Comparison of ENCODE assay signal across 8 mouse cellular contexts in the genomic region with DNA sequence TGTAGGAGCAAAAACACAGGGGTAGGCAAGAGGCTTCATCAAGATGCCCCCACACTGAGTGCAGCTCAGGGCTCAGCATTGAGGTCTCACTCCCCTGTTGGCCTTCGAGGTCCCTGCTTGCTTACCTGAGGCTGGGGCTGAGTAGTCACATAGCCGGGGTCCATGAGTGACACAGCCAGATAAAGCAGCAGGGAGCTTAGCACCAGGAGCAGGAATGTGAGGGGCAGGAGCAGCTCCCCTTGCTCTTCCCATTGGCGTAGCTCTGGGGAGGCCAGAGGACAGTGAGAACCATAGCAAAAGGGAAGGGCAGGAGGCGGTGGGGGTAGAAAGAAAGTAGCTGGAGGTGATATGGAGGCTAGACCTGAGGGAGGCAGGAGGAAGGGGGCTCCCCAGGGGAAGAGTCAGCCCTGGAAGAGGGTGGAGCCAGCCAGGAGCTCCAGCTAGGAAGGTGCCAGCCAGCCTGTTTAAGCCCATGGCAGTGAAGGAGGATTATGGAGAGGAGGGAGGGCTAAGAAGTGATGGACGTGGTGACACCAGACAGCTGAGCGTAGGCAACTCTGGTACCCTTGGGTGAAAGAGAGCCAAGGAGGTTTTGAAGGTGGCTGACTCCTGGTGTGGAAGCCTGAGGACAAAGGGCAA. TPM values are rescaled to one million over a fixed set of nuclear protein-coding genes. Genes with fewer than 3 reads are reported as not detected.
DNase-seq lines count a peak whose midpoint lies in the region; ATAC-seq and TF ChIP-seq lines count a peak whose summit lies in the region.

No protein-coding gene starts in this region.

- TF ChIP-seq CTCF in bone marrow macrophage, adult 2 months (IDR thresholded peaks at IDR 0.05; ENCODE audit: low read depth, low read length): 0 out of 2 replicates have a peak, but pooled peaks have one; percentile 6
- no peak for TF ChIP-seq CTCF in left cerebral cortex, adult 2 months (IDR thresholded peaks at IDR 0.05)

- H3K36me3 ChIP-seq in heart, embryonic 14.5 days (ENCODE audit: control insufficient read depth, insufficient read depth, low read length): peaks cover 23% of the 10 kb centered on the region
- peaks cover 12% of the 10 kb centered on the region for H3K36me3 ChIP-seq in hindbrain, embryonic 14.5 days (replicated peaks; ENCODE audit: control insufficient read depth, insufficient read depth)
- H3K36me3 ChIP-seq in midbrain, embryonic 13.5 days: peaks cover 18% of the 10 kb centered on the region

- peak overlapping the region in 1 of 2 experiments; percentile 57; a peak in 1 of 4 replicates for H3K27ac ChIP-seq in heart, embryonic 14.5 days (replicated peaks in 1 of 2; ENCODE audit: control insufficient read depth in 1 of 2, insufficient read depth in 1 of 2, low read depth in 2 of 2, low read length in 2 of 2)
- H3K27ac ChIP-seq in bone marrow macrophage, adult 2 months (ENCODE audit: insufficient read depth, low read depth, low read length): no peak overlapping the region
- no peak overlapping the region for H3K27ac ChIP-seq in hindbrain, embryonic 14.5 days
- no peak overlapping the region for H3K27ac ChIP-seq in midbrain, embryonic 13.5 days
- no peak overlapping the region for H3K27ac ChIP-seq in left cerebral cortex, adult 2 months

- TF ChIP-seq POLR2A in bone marrow macrophage, adult 2 months (IDR thresholded peaks at IDR 0.05; ENCODE audit: borderline replicate concordance, low read depth, low read length): no peak

- no peak for ATAC-seq in heart, embryonic 14.5 days (ENCODE audit: insufficient number of reproducible peaks, insufficient read depth, low FRiP score, low read depth)
- ATAC-seq in hindbrain, embryonic 14.5 days (ENCODE audit: low FRiP score): no peak
- ATAC-seq in midbrain, embryonic 13.5 days: no peak

- H3K27me3 ChIP-seq in heart, embryonic 14.5 days (ENCODE audit: control insufficient read depth, insufficient read depth, low read length): no peaks in the 10 kb centered on the region
- H3K27me3 ChIP-seq in hindbrain, embryonic 14.5 days (ENCODE audit: control insufficient read depth, insufficient read depth, low read length): no peaks in the 10 kb centered on the region
- no peaks in the 10 kb centered on the region for H3K27me3 ChIP-seq in midbrain, embryonic 13.5 days

- H3K9ac ChIP-seq in heart, embryonic 14.5 days (ENCODE audit: low read length): peak overlapping the region; percentile 89
- peak overlapping the region; percentile 53 for H3K9ac ChIP-seq in hindbrain, embryonic 14.5 days
- peak overlapping the region; percentile 70; the same call in 1 of the 2 replicates for H3K9ac ChIP-seq in midbrain, embryonic 13.5 days (replicated peaks)

- H3K4me3 ChIP-seq in heart, embryonic 14.5 days (ENCODE audit: control insufficient read depth in 1 of 2, insufficient read depth in 1 of 2, low read depth in 1 of 2, low read length in 2 of 2): peak overlapping the region in 1 of 2 experiments; percentile 78; a peak in 2 of 4 replicates
- H3K4me3 ChIP-seq in bone marrow macrophage, adult 2 months (ENCODE audit: insufficient read depth, low read length): peak overlapping the region; percentile 88
- peak overlapping the region; percentile 49; the same call in 1 of the 2 replicates for H3K4me3 ChIP-seq in hindbrain, embryonic 14.5 days (replicated peaks; ENCODE audit: low read length)
- peak overlapping the region; percentile 63 for H3K4me3 ChIP-seq in midbrain, embryonic 13.5 days (replicated peaks)
- H3K4me3 ChIP-seq in left cerebral cortex, adult 2 months: no peak overlapping the region

- peak overlapping the region; percentile 95 for H3K4me2 ChIP-seq in heart, embryonic 14.5 days (ENCODE audit: low read length)
- H3K4me2 ChIP-seq in hindbrain, embryonic 14.5 days (replicated peaks): peak overlapping the region; percentile 63
- H3K4me2 ChIP-seq in midbrain, embryonic 13.5 days (replicated peaks): peak overlapping the region; percentile 78

- intact Hi-C loops in heart, postnatal 25 days (cut with DNase I): loop anchor here (2.0 kb wide), 1 partner anchor 16 kb away; a partner anchor contains a TSS
- intact Hi-C loops in left cerebral cortex, adult 2 months (cut with DNase I): no loop called here

- WGBS in heart, embryonic 14.5 days: 32% methylated on average over 6 of the region's 6 CpGs
- WGBS in hindbrain, embryonic 14.5 days: 61% methylated on average over 6 of the region's 6 CpGs
- WGBS in midbrain, embryonic 13.5 days: 53% methylated on average over 6 of the region's 6 CpGs

- H3K4me1 ChIP-seq in heart, embryonic 14.5 days (ENCODE audit: control insufficient read depth in 2 of 2, insufficient read depth in 2 of 2, low read length in 2 of 2): peaks cover 5 to 17% of the 10 kb centered on the region in 2 experiments; a peak in 3 of 4 replicates
- peaks cover 9% of the 10 kb centered on the region for H3K4me1 ChIP-seq in bone marrow macrophage, adult 2 months (ENCODE audit: control insufficient read depth, insufficient read depth, low read length)
- peaks cover 7% of the 10 kb centered on the region; the same call in 1 of the 2 replicates for H3K4me1 ChIP-seq in hindbrain, embryonic 14.5 days (replicated peaks; ENCODE audit: control insufficient read depth, insufficient read depth, low read length)
- H3K4me1 ChIP-seq in midbrain, embryonic 13.5 days (replicated peaks): peaks cover 24% of the 10 kb centered on the region

- DNase-seq in heart, postnatal 25 days (ENCODE audit: low spot score): no peak
- DNase-seq in hindbrain, embryonic 14.5 days (ENCODE audit: low spot score): no peak
- no peak for DNase-seq in left cerebral cortex, adult 2 months (ENCODE audit: extremely low spot score in 1 of 2, low spot score in 2 of 2)
- DNase-seq in gastrocnemius, postnatal 25 days: no peak
- DNase-seq in ovary, postnatal 10 days (ENCODE audit: low spot score): no peak

- H3K9me3 ChIP-seq in heart, embryonic 14.5 days (ENCODE audit: control insufficient read depth, low read length): no peaks in the 10 kb centered on the region
- H3K9me3 ChIP-seq in hindbrain, embryonic 14.5 days (ENCODE audit: control insufficient read depth, low read length): no peaks in the 10 kb centered on the region
- H3K9me3 ChIP-seq in midbrain, embryonic 13.5 days: no peaks in the 10 kb centered on the region

RNA-seq across cellular contexts. Expression of a gene that starts 1.0 kb away (rescaled TPM):
- 28.2 and 38.5 TPM in 2 replicates for polyA plus RNA-seq in heart, embryonic 14.5 days (2014; fragmentation: Nextera tagmentation; extraction: Ambion mirVana)
- 1 to 10 TPM; 3.9 to 4.7 TPM for total RNA-seq in heart, postnatal 25 days (2021)
- 23.7 and 28.2 TPM in 2 replicates for polyA plus RNA-seq in bone marrow macrophage, adult 2 months (2012; ENCODE audit: insufficient read depth, insufficient read length, missing spikeins)
- polyA plus RNA-seq in hindbrain, embryonic 14.5 days (2014; fragmentation: Nextera tagmentation; extraction: Ambion mirVana): 27.2 TPM in 2 replicates
- 18.9 and 19.0 TPM in 2 replicates for polyA plus RNA-seq in midbrain, embryonic 13.5 days (2015; fragmentation: Nextera tagmentation; extraction: Ambion mirVana)
- 1 to 10 TPM; 5.4 to 7.0 TPM for total RNA-seq in left cerebral cortex, adult 2 months (2021)
- total RNA-seq in gastrocnemius, postnatal 25 days (2021): 1 to 10 TPM; 2.4 to 3.1 TPM

RNA-seq across cellular contexts. Expression of a gene that starts 14.9 kb away (rescaled TPM):
- 10.0 and 10.3 TPM in 2 replicates for polyA plus RNA-seq in heart, embryonic 14.5 days (2014; fragmentation: Nextera tagmentation; extraction: Ambion mirVana)
- total RNA-seq in heart, postnatal 25 days (2021): 10 to 100 TPM; 10.5 to 13.2 TPM
- 6.6 and 7.2 TPM in 2 replicates for polyA plus RNA-seq in bone marrow macrophage, adult 2 months (2012; ENCODE audit: insufficient read depth, insufficient read length, missing spikeins)
- 1.6 and 1.9 TPM in 2 replicates for polyA plus RNA-seq in hindbrain, embryonic 14.5 days (2014; fragmentation: Nextera tagmentation; extraction: Ambion mirVana)
- polyA plus RNA-seq in midbrain, embryonic 13.5 days (2015; fragmentation: Nextera tagmentation; extraction: Ambion mirVana): 2.8 and 3.8 TPM in 2 replicates
- 1 to 10 TPM; 2.9 to 3.6 TPM for total RNA-seq in left cerebral cortex, adult 2 months (2021)
- total RNA-seq in gastrocnemius, postnatal 25 days (2021): 1 to 10 TPM; 3.8 to 5.4 TPM

RNA-seq across cellular contexts. Expression of a gene that starts 32.0 kb away (rescaled TPM):
- polyA plus RNA-seq in heart, embryonic 14.5 days (2014; fragmentation: Nextera tagmentation; extraction: Ambion mirVana): 7.8 and 8.9 TPM in 2 replicates
- total RNA-seq in heart, postnatal 25 days (2021): 10 to 100 TPM; 23.5 to 26.7 TPM
- polyA plus RNA-seq in bone marrow macrophage, adult 2 months (2012; ENCODE audit: insufficient read depth, insufficient read length, missing spikeins): 22.8 and 26.8 TPM in 2 replicates
- 13.2 and 16.0 TPM in 2 replicates for polyA plus RNA-seq in hindbrain, embryonic 14.5 days (2014; fragmentation: Nextera tagmentation; extraction: Ambion mirVana)
- 14.4 and 15.1 TPM in 2 replicates for polyA plus RNA-seq in midbrain, embryonic 13.5 days (2015; fragmentation: Nextera tagmentation; extraction: Ambion mirVana)
- 100 to 1,000 TPM; 163 to 171 TPM for total RNA-seq in left cerebral cortex, adult 2 months (2021)
- total RNA-seq in gastrocnemius, postnatal 25 days (2021): 10 to 100 TPM; 20.1 to 20.3 TPM

RNA-seq across cellular contexts. Expression of a gene that starts 35.2 kb away (rescaled TPM):
- polyA plus RNA-seq in heart, embryonic 14.5 days (2014; fragmentation: Nextera tagmentation; extraction: Ambion mirVana): 218 and 223 TPM in 2 replicates
- total RNA-seq in heart, postnatal 25 days (2021): 100 to 1,000 TPM in 1 of 2 experiments, 10 to 100 TPM in 1; 95.8 to 106 TPM
- 167 and 173 TPM in 2 replicates for polyA plus RNA-seq in bone marrow macrophage, adult 2 months (2012; ENCODE audit: insufficient read depth, insufficient read length, missing spikeins)
- 339 and 347 TPM in 2 replicates for polyA plus RNA-seq in hindbrain, embryonic 14.5 days (2014; fragmentation: Nextera tagmentation; extraction: Ambion mirVana)
- 448 and 482 TPM in 2 replicates for polyA plus RNA-seq in midbrain, embryonic 13.5 days (2015; fragmentation: Nextera tagmentation; extraction: Ambion mirVana)
- total RNA-seq in left cerebral cortex, adult 2 months (2021): 100 to 1,000 TPM; 191 to 192 TPM
- total RNA-seq in gastrocnemius, postnatal 25 days (2021): 10 to 100 TPM; 75.4 to 85.1 TPM

RNA-seq across cellular contexts. Expression of a gene that starts 41.1 kb away (rescaled TPM):
- polyA plus RNA-seq in heart, embryonic 14.5 days (2014; fragmentation: Nextera tagmentation; extraction: Ambion mirVana): 9.0 and 9.9 TPM in 2 replicates
- total RNA-seq in heart, postnatal 25 days (2021): 10 to 100 TPM; 19.9 to 23.0 TPM
- polyA plus RNA-seq in bone marrow macrophage, adult 2 months (2012; ENCODE audit: insufficient read depth, insufficient read length, missing spikeins): 95.7 and 107 TPM in 2 replicates
- 18.7 and 18.8 TPM in 2 replicates for polyA plus RNA-seq in hindbrain, embryonic 14.5 days (2014; fragmentation: Nextera tagmentation; extraction: Ambion mirVana)
- 12.5 and 13.2 TPM in 2 replicates for polyA plus RNA-seq in midbrain, embryonic 13.5 days (2015; fragmentation: Nextera tagmentation; extraction: Ambion mirVana)
- 10 to 100 TPM; 49.6 to 53.3 TPM for total RNA-seq in left cerebral cortex, adult 2 months (2021)
- 10 to 100 TPM; 12.2 to 13.5 TPM for total RNA-seq in gastrocnemius, postnatal 25 days (2021)
